Mouse (Mus musculus) layer of hippocampus, adult 9-11 months (tissue): ENCODE measurements around the gene Eepd1.

Experiments
- DNase-seq: peaks from one replicate; pipeline ENCODE4 v3.0.0; 2022

Gene Eepd1

DNA sequence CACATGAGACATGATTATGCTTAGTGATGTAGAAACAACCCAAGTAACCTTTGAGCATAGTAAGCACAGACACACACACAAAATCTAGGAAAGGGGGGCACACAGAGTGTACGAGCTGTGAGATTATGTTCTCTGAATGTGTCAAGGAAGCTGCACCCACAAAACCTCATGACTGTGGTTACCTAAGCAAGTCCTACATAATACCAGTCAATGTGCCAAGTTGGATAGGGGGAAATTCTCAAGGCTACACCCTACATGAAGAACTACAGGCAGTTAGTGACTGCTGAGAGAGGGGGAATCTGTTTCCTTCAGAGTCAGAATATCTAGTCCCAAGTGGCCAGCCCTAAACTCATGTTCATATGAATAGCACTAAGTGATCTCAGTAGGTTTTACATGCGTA, 58.1 kb downstream of the Eepd1 start:
- no peak for DNase-seq

- no peak for DNase-seq
Observed at GRCm38 (mm10) chr9:25541355-25541754, 60.0 kb downstream of the Eepd1 start.

GRCm38 (mm10) chr9:25545212-25545611, 63.9 kb downstream of the Eepd1 start:
- no peak for DNase-seq

DNA sequence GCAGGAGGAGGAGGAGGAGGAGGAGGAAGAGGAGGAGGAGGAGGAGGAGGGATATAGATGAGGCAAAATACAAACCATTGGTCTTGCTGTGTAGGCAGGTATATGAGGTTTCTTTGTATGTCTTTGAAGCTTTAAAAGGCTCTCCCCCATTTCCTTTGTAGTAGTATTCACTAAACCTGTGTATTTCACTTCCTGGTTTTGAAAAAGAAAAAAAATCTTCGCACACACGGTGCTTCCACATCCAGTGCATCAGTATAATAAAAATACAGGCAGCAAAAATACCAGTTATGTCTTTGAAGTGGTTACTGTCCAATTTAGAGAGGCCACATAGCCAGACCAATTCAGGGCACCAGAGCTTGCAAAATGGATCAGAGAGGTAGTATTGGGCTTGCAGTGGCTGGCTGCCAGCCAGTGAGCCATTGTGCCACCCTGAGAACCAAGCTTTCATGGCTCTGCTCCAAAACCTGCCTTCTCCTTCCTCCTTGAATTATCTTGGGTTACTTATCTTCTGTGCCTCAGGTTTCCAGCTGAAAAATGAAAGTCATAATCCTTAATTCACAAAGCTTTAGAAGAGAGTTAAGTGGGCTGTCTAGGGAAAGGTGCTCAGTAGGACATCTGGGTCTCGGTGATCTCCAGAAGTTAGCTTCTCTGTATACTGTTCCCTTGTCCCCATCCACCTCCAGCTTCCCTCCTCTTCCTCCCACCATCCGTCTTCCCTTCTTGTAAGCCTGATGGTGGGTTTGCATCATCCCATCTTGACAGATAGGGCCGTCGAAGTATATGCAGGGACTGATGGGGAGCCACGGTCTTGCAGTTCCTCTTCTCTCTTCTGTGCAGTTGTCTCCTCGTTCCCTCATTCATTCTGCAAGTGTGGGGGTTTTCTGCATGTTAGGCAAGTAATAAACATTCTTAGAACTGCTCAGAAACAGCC, 68.0 kb downstream of the Eepd1 start:
- DNase-seq: no peak

GRCm38 (mm10) chr9:25550196-25550595, 68.8 kb downstream of the Eepd1 start:
- DNase-seq: no peak

GRCm38 (mm10) chr9:25552532-25552931, 71.2 kb downstream of the Eepd1 start:
- no peak for DNase-seq

- no peak for DNase-seq
Observed at GRCm38 (mm10) chr9:25554246-25554803, 73.0 kb downstream of the Eepd1 start.

GRCm38 (mm10) chr9:25555261-25555660, 73.9 kb downstream of the Eepd1 start:
- DNase-seq: no peak

- peak; percentile 32 for DNase-seq
Observed at GRCm38 (mm10) chr9:25556008-25556407, 74.7 kb downstream of the Eepd1 start.

GRCm38 (mm10) chr9:25557378-25557777, 76.0 kb downstream of the Eepd1 start:
- DNase-seq: no peak

- no peak for DNase-seq
Observed at GRCm38 (mm10) chr9:25558834-25559233, 77.5 kb downstream of the Eepd1 start.

DNA sequence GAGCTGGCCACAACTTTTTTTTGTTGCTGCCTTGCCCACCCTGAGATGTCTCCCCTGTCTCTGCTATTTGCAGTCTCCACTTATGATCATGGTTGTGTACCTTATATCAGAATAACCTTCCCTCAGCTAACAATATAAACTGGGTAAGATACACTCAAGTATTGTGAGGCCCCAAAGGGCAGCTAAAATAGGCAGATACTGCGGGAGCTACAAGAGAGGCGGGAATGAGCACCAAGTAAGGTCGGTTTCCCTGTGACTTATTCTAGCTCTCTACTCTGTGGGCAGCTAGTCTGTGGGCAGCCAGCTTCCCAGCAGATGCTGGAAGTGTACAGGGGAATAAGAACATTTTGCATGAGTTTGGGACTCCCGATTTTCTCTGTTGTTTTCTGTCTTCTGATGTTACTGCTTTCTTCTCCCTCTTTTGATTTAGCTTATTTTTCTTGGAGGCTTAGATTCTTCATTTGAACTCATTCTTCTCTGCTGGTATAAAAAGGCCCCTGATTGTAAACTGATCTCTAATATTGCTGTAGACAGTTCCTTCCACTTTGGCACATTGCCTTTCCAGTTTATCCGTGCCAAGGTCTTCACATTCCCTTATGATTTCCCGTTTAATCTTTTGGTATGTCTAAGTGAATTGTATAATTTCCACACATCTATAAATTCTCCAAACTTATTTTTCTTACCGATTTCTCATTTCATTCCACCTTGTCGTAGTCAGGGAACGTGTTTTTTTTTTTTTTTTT, 78.8 kb downstream of the Eepd1 start:
- no peak for DNase-seq

DNA sequence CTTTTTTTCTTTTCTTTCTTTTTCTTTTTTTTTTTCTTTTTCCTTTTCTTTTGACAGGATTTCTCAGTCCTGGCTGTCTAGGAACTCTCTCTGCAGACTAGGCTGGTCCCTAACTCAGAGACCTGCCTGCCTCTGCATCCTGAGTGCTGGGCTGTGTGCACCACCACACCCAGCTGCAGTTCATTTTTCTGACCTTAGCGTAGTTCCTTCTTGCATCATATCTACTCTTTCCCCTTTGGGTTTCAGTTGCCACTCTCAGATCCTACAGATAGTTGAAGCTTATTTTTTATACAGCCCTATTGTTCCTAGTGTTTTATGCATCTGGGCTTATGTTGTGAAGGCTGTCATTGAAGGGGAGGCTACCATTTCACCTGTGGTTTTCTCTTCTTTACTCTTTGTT, 79.8 kb downstream of the Eepd1 start:
- DNase-seq: no peak

GRCm38 (mm10) chr9:25563806-25564205, 82.5 kb downstream of the Eepd1 start:
- no peak for DNase-seq

DNA sequence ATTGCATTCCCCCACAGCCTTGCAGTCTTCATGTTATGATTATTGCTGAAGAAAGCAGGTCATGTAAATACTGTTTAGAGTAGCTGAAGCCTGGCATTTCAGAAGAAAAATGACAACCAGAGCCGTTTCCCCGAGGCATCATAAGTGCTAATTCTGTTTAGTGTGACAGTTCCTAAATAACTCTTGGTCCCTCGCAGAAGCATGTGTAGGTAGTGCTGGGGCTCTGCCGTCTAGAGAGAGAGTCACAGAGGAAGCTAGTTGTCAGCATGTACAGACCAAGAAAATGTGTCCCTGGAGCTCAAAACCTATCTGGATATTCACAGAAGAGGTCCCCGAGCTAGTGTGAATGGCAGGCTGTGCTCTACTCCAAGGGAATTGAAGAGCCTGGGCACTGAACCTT, 85.7 kb downstream of the Eepd1 start:
- no peak for DNase-seq

DNA sequence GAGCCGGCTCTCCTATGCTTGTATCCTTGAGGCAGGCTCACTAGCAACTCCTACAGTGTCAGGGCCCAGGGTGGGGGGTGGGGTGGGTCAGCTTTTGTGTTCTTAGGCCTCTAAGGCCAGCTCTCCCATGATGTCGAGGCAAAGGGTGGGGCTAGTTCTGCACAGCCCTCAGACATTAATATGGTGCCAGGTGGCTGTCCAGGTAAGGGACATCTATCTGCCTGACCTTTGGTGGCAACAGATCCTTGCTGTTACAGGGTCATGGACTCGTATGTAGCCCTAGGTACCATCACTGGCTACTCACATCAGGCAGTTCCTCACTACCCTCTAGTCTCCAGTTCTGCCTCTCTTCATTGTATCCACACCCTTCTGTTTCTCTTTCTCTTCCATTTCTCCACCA, 87.4 kb downstream of the Eepd1 start:
- DNase-seq: no peak

DNA sequence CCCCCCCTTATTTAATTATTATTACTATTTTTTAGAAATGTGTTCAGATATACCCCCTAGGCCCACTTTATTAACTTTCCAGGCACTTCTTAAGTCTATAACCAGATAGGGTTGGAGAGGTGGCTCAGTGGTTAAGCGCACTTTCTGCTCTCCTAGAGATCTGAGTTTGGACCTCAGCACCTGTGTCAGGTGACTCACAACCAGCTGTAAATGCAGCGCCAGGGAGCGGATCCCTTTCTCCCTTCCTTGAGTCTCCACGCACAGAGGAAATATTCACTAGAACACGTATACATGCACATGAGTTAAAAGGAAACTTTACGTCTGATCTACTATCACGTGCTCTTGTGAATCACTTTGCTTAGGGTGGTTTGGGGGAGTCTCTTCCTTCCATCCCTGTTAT, 88.7 kb downstream of the Eepd1 start:
- no peak for DNase-seq

GRCm38 (mm10) chr9:25570436-25570835, 89.1 kb downstream of the Eepd1 start:
- DNase-seq: peak; percentile 75

DNA sequence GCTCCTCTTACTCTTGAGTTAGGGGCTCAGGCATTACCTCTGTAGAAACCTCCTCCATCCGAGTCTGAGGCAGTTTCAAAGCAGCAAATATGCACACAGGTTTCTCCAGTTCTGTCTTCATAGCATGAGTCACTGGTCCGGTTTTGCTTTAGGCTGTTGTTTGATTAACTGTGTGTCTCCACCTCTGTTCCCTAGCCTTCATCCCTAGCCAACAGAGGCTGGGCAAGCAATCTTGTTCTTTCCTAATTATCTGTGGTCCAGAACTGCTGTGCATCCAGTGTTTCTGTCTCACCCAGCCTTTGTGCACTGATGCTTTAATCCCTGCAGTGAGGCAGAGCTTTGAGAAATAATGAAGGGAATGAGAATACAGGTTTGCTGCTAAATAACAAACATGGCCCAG, 90.0 kb downstream of the Eepd1 start:
- no peak for DNase-seq

GRCm38 (mm10) chr9:25573753-25574152, 92.4 kb downstream of the Eepd1 start:
- DNase-seq: no peak

GRCm38 (mm10) chr9:25574186-25574585, 92.8 kb downstream of the Eepd1 start:
- DNase-seq: no peak

DNA sequence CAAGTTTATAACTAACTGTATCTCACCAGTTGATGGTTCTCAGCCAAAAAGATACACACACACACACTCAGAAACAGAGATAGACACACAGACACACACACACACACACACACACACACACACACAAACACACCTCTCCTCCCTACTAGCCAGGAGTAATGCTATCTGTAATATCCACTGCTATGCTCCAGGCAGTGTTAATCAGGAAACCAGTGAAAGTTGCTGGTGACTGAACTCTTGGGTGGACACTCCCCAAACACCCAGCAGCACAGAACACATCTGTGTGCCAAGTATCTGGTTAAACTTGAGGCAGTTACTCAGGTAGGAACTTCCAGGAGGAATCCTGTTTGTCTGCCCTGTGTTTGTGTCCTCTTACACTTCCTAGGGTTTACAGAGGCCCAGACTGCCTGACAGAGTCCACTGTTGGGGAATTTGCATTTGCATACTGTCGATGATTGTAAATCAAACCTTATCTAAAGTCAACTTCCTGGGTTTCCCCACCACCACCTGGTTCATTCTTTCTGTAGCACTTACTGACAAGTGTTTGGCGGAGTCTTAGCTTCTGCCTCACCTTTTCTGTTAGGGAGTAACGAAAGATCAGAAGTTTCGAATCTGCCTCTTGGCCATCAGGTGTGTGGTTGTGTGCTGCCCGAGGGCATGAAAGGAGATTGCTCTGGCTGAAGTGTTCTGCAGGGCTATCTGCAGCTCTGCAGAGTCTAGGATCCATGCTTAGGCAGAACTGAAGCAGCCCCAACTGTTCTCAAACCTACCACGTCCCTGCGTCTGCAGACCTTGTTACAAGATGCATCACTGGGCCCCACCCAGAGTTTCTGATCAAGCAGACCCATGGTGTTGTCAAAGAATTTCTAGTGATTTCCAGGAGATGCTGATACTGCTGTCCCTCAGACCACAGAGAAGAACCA, 97.6 kb downstream of the Eepd1 start:
- DNase-seq: no peak

DNA sequence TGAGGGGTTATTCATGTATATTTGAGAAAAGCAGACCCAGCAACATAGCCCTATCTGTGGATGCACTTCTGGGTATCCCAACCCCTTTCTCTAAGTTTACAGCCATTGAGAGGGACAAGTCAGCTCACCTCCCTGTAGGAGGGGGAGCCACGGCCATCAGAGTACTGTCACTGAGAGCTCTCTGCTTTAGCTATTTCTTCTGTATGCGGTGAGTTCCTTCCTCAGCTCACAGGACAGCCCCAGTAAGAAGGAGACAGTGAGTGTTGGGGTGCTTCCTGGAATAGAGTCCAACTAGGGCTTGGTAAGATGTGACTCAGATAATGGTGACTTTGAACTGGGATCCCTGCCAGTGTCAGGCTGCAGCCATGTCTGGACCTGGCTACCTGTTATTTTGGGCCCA, 102.3 kb downstream of the Eepd1 start:
- no peak for DNase-seq
